28 mouse cellular contexts compared by ENCODE assay signal in genomic region chr9:62673241-62673640, GRCm38 (mm10). TPM values are rescaled to one million over a fixed set of nuclear protein-coding genes. Genes with fewer than 3 reads are reported as not detected.
A peak's percentile ranks its signal among the peaks of the same experiment; 100 is the strongest.
DNase-seq lines count a peak whose midpoint lies in the region; ATAC-seq and TF ChIP-seq lines count a peak whose summit lies in the region.
"Had no signal": no experiment of that assay in that cellular context is flagged by ENCODE, and none has a peak within 500 bp of the region (broad histone marks: within the 10 kb centered on the region; RNA-seq: fewer than 3 reads in every experiment).

No protein-coding gene starts in this region.

- no peak overlapping the region for H3K4me2 ChIP-seq in hindbrain, postnatal 0 days (ENCODE audit: low read depth, low read length)
- no peak overlapping the region for H3K4me2 ChIP-seq in hindbrain, embryonic 16.5 days (ENCODE audit: low read length)
- H3K4me2 ChIP-seq: embryonic facial prominence, embryonic 13.5 days; heart, embryonic 13.5 days; hindbrain, embryonic 14.5 days had no signal

- H3K9ac ChIP-seq in hindbrain, postnatal 0 days (replicated peaks; ENCODE audit: low read length) = no peak overlapping the region
- H3K9ac ChIP-seq in hindbrain, embryonic 16.5 days (ENCODE audit: low read depth, low read length) = no peak overlapping the region
- H3K9ac ChIP-seq: embryonic facial prominence, embryonic 13.5 days; forebrain, postnatal 0 days; heart, embryonic 13.5 days; hindbrain, embryonic 14.5 days had no signal

- no peaks in the 10 kb centered on the region for H3K27me3 ChIP-seq in hindbrain, postnatal 0 days (ENCODE audit: insufficient read depth, low read length)
- H3K27me3 ChIP-seq in hindbrain, embryonic 16.5 days (replicated peaks; ENCODE audit: control insufficient read depth, insufficient read depth, low read length) = peaks cover 6% of the 10 kb centered on the region

- no peak for TF ChIP-seq CTCF in hindbrain, postnatal 0 days (IDR thresholded peaks at IDR 0.05; ENCODE audit: low read depth)
- TF ChIP-seq CTCF in embryonic fibroblast, embryonic 13.5 days (IDR thresholded peaks at IDR 0.05; ENCODE audit: borderline replicate concordance, insufficient read depth, low read length) = no peak

- H3K36me3 ChIP-seq in hindbrain, postnatal 0 days (ENCODE audit: insufficient read depth, low read length) = no peaks in the 10 kb centered on the region
- H3K36me3 ChIP-seq in hindbrain, embryonic 16.5 days (ENCODE audit: control insufficient read depth, insufficient read depth, low read length) = no peaks in the 10 kb centered on the region
- H3K36me3 ChIP-seq: embryonic facial prominence, embryonic 10.5 days; embryonic facial prominence, embryonic 13.5 days; heart, embryonic 10.5 days; heart, embryonic 13.5 days had no signal

- ATAC-seq in hindbrain, postnatal 0 days = no peak
- ATAC-seq in hindbrain, embryonic 16.5 days = no peak
- ATAC-seq in erythroid progenitor cell, adult 5-6 weeks (replicated peaks; ENCODE audit: low FRiP score, poor library complexity, severe bottlenecking) = no peak
- ATAC-seq: CD4-positive, CD25-positive, alpha-beta regulatory T cell, adult 4 months; forebrain, embryonic 14.5 days; forebrain, postnatal 0 days had no signal

- DNase-seq in hindbrain, postnatal 0 days (ENCODE audit: low spot score) = peak; percentile 6
- DNase-seq in right cerebral cortex, adult 18-20 months = peak; percentile 33
- no peak for DNase-seq in right cerebral cortex, postnatal 10 days (ENCODE audit: low spot score in 2 of 2)
- DNase-seq in brain, adult 2 months (ENCODE audit: low read depth, low spot score) = peak; percentile 78
- no peak for DNase-seq in heart, adult 11 months
- DNase-seq: adrenal gland, adult 2 months; adrenal gland, postnatal 14 days; cerebellum, adult 11-12 months; cerebellum, adult 8-10 months; cerebellum, postnatal 10 days; cerebellum, postnatal 36 days; embryo, embryonic 11 days; forebrain, postnatal 0 days; gastrocnemius, postnatal 25 days; heart, adult 2 months; heart, postnatal 14 days; heart, postnatal 4 days had no signal

- H3K9me3 ChIP-seq in hindbrain, postnatal 0 days (ENCODE audit: low read length) = no peaks in the 10 kb centered on the region
- no peaks in the 10 kb centered on the region for H3K9me3 ChIP-seq in hindbrain, embryonic 16.5 days (ENCODE audit: control insufficient read depth, low read length)
- H3K9me3 ChIP-seq: embryonic facial prominence, embryonic 10.5 days; embryonic facial prominence, embryonic 13.5 days; heart, embryonic 10.5 days; heart, embryonic 13.5 days had no signal

- peaks cover 6% of the 10 kb centered on the region for H3K4me1 ChIP-seq in hindbrain, postnatal 0 days (ENCODE audit: insufficient read depth, low read length)
- peaks cover 9% of the 10 kb centered on the region for H3K4me1 ChIP-seq in hindbrain, embryonic 16.5 days (ENCODE audit: control insufficient read depth, insufficient read depth, low read depth, low read length)
- H3K4me1 ChIP-seq in embryonic fibroblast, embryonic 13.5 days (ENCODE audit: control insufficient read depth, insufficient read depth, low read length) = peaks cover 7% of the 10 kb centered on the region

- TF ChIP-seq POLR2A in embryonic fibroblast, embryonic 13.5 days (IDR thresholded peaks at IDR 0.05; ENCODE audit: low read depth, low read length) = no peak

- 82% methylated on average over 7 of the region's 7 CpGs for WGBS in hindbrain, postnatal 0 days
- 80% methylated on average over 7 of the region's 7 CpGs for WGBS in hindbrain, embryonic 16.5 days

- H3K4me3 ChIP-seq in hindbrain, postnatal 0 days (ENCODE audit: low read length) = no peak overlapping the region
- H3K4me3 ChIP-seq in hindbrain, embryonic 16.5 days (ENCODE audit: low read length) = no peak overlapping the region
- no peak overlapping the region for H3K4me3 ChIP-seq in embryonic fibroblast, embryonic 13.5 days (ENCODE audit: insufficient read depth, low read length)
- H3K4me3 ChIP-seq: embryonic facial prominence, embryonic 10.5 days; embryonic facial prominence, embryonic 13.5 days; heart, adult 2 months; heart, embryonic 10.5 days; heart, embryonic 13.5 days had no signal

- H3K27ac ChIP-seq in hindbrain, postnatal 0 days = no peak overlapping the region
- no peak overlapping the region for H3K27ac ChIP-seq in hindbrain, embryonic 16.5 days (ENCODE audit: low read depth, low read length)
- 0 out of 2 replicates have a peak overlapping the region, but pooled peaks have one; percentile 12 for H3K27ac ChIP-seq in embryonic fibroblast, embryonic 13.5 days (ENCODE audit: insufficient read depth, low read length)
- H3K27ac ChIP-seq: embryonic facial prominence, embryonic 13.5 days; heart, adult 2 months; heart, embryonic 10.5 days; heart, embryonic 13.5 days; hindbrain, embryonic 14.5 days had no signal

RNA-seq across cellular contexts. Expression of gene Itga11, which starts 4.4 kb away (rescaled TPM):
- 1.7 and 2.1 TPM in 2 replicates for total RNA-seq in hindbrain, postnatal 0 days (2014; rRNA removed)
- polyA plus RNA-seq in hindbrain, postnatal 0 days (2015; fragmentation: Nextera tagmentation; extraction: Ambion mirVana) = 0.47 and 0.50 TPM in 2 replicates
- 1.1 and 2.0 TPM in 2 replicates for polyA plus RNA-seq in hindbrain, embryonic 16.5 days (2015; fragmentation: Nextera tagmentation; extraction: Ambion mirVana)
- polyA plus RNA-seq in embryonic fibroblast, embryonic 13.5 days (2011; ENCODE audit: insufficient read length, low read depth, missing spikeins) = 139 and 166 TPM in 2 replicates
- total RNA-seq in erythroid progenitor cell, adult 5-6 weeks (2015; ENCODE audit: low replicate concordance) = not detected in 2 replicates
- not detected in 2 replicates for total RNA-seq in erythroid progenitor cell, adult 5-6 weeks (2017; ENCODE audit: low replicate concordance)
- total RNA-seq: MEL had no signal

Comparison
In these comparisons a context has a peak if more than half of its experiments do, and no peak if none do; other contexts are left out.
1. DNase-seq: peak in hindbrain, postnatal 0 days (single experiment), right cerebral cortex, adult 18-20 months (single experiment) and brain, adult 2 months (single experiment); none in right cerebral cortex, postnatal 10 days (0 of 2) and heart, adult 11 months (single experiment).
2. RNA of gene Itga11, which starts 4.4 kb away (polyA plus RNA-seq): 139 to 166 TPM in embryonic fibroblast, embryonic 13.5 days; 1.1 to 2.0 TPM in hindbrain, embryonic 16.5 days and 0.47 to 0.50 TPM in hindbrain, postnatal 0 days; every median in the first group is over 10 times any median in the second.